Mouse (Mus musculus) Muller cell, postnatal 12 days (primary cell): ENCODE data around the gene Col25a1.

ENCODE experiments used
- DNase-seq: peaks from one replicate; pipeline ENCODE4 v3.0.0-alpha.2; 2015; ENCODE audit errors: inconsistent ontology term

Col25a1 gene

GRCm38 (mm10) chr3:130465371-130465770 is 334.1 kb downstream of the Col25a1 start:
- DNase-seq, result no peak

- DNase-seq, result no peak
These were observed 342.0 kb downstream of the Col25a1 start for GRCm38 (mm10) chr3:130473211-130473768.

DNA sequence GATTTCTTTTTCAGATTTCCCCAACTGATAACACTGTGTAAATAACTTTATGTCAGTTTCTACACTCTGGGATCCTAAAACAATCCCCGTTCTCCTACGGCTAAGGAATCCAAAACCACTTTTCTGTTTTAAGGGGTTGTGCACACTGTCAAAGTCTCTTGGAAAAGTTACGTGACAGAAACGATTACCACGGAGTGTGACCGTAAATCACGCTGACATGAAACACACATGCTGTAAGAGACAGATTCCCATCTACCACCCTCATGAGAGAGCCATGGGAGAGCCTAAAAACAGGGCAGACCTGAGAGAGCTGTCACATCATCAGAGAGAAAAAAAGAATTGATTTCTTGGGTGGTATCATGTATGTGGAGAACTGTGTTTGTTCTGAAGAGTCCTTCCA is 342.7 kb downstream of the Col25a1 start:
- DNase-seq, result no peak

- no peak for DNase-seq
These were observed 351.2 kb downstream of the Col25a1 start for GRCm38 (mm10) chr3:130482513-130482912.

- DNase-seq, result no peak
These were observed 357.5 kb downstream of the Col25a1 start for GRCm38 (mm10) chr3:130488839-130489238.

DNA sequence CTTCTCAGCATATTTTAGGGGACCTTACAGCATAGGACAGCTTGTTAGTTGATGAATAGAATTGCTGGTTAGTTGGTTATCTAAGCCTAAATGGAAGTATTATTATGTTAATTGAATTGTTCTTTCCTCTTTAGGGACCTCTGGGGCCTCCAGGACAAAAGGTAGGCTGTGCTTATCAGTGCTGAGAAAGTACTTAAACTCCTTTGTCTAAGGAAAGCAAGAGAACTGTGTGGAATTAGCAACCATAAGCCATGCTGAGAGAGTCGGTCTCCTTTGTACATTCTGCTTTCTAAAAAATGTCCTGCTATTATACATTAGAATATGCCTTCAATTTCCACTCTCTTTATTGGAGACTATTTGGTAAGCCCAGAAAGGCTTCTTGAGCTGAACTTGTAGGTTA is 362.9 kb downstream of the Col25a1 start:
- DNase-seq, result no peak

DNA sequence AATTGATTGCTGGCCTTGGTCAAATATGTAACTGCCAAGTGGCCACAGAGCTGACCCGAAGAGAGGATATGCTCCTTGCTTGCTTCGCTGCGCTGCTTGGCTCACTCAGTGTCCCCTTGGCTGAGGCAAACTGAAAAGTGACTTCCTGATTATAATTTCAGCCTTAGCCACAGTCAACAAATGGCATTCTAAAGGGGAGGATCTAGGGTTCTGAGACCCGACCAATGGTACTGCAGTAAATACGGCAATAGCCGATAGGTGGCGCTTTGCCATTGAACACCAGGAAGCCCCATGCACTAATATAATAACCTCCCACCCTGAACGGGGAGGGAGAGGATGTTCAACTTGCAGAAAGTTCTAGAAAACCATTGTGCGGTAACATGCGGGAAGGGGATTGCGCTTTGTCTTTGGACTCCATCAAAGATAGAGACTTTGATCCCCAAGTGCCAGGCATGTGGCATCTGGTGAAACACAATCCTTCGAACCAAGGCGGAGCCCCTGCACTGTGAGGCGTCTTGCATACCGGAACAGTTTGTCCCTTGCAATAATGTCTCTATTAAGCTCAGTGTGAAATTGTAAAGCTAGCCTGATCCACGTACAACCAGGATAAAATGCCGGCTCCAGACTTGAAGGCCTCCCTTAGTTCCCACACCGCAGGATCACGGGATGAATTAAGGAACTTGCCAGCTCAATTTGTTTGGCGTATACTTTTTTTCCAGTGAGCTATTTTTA is 363.5 kb downstream of the Col25a1 start:
- DNase-seq, result no peak

DNA sequence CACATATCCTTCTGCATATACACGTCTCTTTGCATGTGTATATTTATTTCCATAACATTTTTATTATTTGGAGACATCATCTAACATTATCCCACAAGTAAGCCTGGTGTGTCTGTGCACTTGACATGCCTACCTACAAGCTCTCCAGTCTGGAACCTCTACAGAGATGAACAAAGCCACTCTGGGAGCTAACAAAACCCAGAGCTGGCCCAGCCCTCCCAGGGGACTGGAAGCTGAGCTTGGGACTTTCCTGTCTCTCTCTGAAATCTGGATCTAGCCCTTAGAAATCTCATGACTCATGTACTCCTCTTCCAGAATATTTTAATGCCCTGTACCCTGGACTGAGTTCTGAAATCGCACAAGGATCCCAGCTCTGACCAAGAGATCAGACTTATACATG is 365.7 kb downstream of the Col25a1 start:
- DNase-seq, result no peak

DNA sequence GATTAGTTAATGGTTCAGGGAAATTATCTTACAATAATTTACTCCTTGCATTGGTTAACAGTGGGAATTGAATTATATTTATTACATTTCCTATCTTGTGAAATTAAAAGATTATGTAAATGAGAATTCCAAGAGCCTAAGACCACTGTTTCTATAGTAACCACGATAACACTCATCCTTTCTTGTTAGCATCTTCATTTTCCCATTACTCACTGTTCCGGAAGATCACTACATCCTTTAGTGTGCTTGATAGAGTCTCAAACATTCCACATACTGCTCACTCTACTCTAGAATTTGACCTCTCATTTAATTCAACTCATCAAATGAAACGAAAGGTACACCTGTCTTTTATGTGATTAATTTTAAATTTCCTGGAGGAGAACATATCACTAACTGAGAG is 370.4 kb downstream of the Col25a1 start:
- DNase-seq, result no peak

DNA sequence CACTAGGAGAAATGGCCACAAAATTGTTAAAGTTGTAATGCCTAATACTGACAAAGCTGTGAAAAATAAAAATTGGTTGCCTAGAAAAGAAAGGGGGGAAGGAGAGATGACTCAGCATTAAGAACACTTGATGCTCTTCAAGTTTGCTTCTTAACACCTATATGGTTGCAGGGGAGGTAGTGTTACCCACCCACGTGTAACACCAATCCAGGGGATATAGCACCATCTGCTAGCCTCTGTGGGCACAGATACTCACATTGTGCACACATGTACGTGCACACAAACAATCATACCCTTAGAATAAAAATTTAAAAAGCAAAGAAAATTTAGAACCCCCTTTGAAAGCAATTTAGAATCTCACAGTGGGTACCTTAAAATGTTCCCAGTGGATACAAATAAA is 377.0 kb downstream of the Col25a1 start:
- no peak for DNase-seq

- DNase-seq, result peak; percentile 7
These were observed 387.2 kb downstream of the Col25a1 start for GRCm38 (mm10) chr3:130518457-130518879.

- DNase-seq, result no peak
These were observed 390.7 kb downstream of the Col25a1 start for GRCm38 (mm10) chr3:130521834-130522476.

DNA sequence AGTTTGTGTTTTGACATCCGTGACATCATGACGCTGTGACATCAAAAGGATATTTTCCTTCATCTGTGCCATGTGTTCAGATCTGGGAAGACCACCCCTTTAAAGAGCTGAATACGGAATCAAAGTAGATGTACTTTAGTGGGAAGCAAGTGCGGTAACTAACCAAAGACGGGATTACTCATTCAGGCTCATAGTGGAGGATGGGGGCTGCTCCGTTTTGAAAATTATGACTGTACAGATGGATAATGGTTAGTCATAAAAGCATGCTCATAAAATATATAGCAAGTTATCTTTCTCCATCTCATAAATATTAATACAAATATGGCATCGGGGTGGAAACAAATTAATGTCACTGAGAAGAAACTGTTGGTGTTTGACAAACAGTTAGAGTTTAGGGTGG is 391.7 kb downstream of the Col25a1 start:
- no peak for DNase-seq

GRCm38 (mm10) chr3:130524367-130525137 is 393.3 kb downstream of the Col25a1 start:
- DNase-seq, result no peak

- no peak for DNase-seq
These were observed 403.7 kb downstream of the Col25a1 start for GRCm38 (mm10) chr3:130535021-130535420.

GRCm38 (mm10) chr3:130541541-130541940 is 410.2 kb downstream of the Col25a1 start:
- no peak for DNase-seq

DNA sequence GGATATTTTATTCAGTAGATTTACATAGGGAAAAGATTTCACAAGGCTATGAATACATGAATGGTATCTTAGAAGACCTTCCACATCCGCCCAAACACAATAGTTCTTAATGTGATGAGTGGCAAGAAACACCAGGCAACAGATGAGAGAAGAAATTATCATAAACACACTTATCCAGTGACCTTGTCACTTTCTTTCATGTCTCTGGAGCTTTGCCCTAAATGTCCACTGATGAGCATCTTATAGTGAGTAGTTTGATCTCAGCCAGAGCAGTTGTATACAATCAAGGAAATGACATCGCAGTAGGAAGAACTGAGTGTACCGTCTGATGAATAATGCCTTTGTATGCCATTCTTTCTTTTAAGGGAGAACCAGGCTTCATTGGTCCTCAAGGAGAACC is 414.7 kb downstream of the Col25a1 start:
- peak; percentile 1 for DNase-seq

GRCm38 (mm10) chr3:130549066-130549465 is 417.8 kb downstream of the Col25a1 start:
- no peak for DNase-seq

DNA sequence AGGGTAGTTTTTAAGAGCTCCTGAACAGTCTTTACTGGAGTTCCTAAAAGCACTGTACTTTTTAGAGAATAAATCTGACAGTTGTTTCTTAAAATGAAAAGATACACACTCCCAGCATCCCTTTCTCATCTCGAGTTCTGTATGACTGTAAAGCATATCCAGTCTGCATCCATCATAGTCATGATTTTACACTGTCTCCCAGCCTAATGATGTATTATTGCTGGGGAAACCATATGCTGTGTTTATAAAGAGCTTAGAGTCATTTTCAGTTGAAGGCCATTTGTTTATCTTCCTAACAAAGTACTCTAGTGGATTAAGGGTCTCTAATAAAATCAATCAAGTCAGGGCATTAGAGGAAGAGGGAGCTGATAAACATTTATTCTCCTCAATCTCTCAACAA is 425.0 kb downstream of the Col25a1 start:
- DNase-seq, result no peak

DNA sequence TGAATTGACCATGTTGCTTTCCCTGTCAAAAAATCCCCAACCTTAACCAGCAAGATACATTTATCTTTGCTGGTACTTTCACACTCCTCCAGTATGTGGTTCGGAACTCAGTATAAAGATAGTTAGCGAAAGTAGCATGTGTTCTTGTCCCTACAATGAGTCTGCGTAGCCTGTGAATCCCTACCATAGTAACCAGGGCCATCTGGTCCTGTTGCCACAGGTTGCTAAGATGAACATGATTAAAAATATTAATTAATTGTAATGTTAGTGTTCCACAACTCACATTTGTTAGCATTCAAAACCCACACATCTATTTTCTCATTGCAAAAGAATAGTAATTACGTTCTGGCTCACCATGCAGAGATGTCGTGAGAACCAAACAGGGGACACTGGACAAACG is 434.3 kb downstream of the Col25a1 start:
- no peak for DNase-seq

DNA sequence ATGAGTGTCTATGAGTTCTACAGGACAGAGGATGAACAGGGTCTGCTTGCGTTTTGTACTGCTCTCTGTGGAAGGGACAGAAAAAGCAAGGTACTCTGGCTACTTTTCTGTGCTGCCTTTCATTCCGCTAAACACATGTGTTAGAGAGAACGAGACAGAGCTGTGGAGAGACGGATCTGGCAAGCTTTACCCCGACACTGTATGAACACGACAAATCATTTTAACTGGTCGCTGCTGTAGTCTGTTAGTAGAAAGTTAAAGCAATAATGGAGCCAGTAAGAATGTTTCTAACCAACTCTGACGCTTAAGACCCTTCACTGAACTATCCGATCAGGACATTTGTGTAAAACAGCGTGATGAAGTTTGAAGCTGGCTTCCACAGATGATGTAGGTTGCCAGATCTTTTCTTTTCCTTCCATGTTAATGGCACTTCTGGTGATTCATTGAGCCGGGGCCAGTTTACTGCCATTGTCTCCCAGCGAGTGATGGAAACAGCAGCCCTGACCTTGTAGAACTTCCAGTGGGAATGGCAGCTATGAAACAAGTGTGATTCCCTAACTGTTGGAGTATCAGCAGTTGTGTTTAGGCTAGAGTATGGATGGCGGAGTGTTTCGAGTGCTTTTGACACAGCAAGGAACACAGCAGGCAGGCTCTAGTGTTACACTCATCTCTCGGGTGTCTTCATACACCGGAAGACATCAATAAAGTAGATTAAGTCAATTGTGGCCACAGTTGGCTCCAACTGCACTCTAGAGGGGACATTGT is 437.2 kb downstream of the Col25a1 start:
- DNase-seq, result no peak

DNA sequence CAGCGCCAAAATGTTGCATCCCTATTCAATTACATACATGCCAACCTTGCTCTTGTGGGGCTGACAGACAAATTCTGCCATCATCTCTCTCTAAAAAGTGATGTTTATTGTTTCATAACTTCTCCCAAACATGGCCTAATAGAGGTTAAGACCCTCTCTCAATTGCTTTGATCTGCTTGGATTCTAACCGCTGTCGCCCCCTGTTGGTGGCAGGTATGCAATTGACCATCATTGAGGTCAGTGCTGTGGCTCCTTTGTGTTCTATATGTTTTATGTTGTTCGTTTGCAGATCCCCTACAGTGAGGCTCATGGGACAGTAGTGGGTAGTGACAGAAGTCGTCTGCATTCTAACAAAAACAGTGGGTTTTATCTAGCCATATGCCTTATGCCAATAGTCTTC is 441.9 kb downstream of the Col25a1 start:
- no peak for DNase-seq
